Mouse (Mus musculus): Measurements from ENCODE around the gene Nav1. TPM values are rescaled to one million over a fixed set of nuclear protein-coding genes. Genes with fewer than 3 reads are reported as not detected.

Nav1 gene
- polyA plus RNA-seq, 1 experiment from 2014 or later = 3.5 TPM

- no peak for DNase-seq (ENCODE audit: low spot score)
These were observed 86.4 kb downstream of the Nav1 start for GRCm38 (mm10) chr1:135520550-135521168.

GRCm38 (mm10) chr1:135518661-135519060 is 88.4 kb downstream of the Nav1 start:
- DNase-seq (ENCODE audit: low spot score) = no peak

- no peak for DNase-seq (ENCODE audit: low spot score)
These were observed 89.6 kb downstream of the Nav1 start for GRCm38 (mm10) chr1:135517469-135517868.

- DNase-seq (ENCODE audit: low spot score) = no peak
These were observed 90.4 kb downstream of the Nav1 start for GRCm38 (mm10) chr1:135516511-135517305.

GRCm38 (mm10) chr1:135515633-135516238 is 91.4 kb downstream of the Nav1 start:
- DNase-seq (ENCODE audit: low spot score) = no peak

- DNase-seq (ENCODE audit: low spot score) = no peak
These were observed 92.0 kb downstream of the Nav1 start for GRCm38 (mm10) chr1:135514913-135515632.

GRCm38 (mm10) chr1:135514046-135514445 is 93.0 kb downstream of the Nav1 start:
- no peak for DNase-seq (ENCODE audit: low spot score)

- no peak for DNase-seq (ENCODE audit: low spot score)
These were observed 93.6 kb downstream of the Nav1 start for GRCm38 (mm10) chr1:135513464-135513863.

- DNase-seq (ENCODE audit: low spot score) = peak; percentile 42
These were observed 96.6 kb downstream of the Nav1 start for GRCm38 (mm10) chr1:135510346-135510977.

- no peak for DNase-seq (ENCODE audit: low spot score)
These were observed 97.7 kb downstream of the Nav1 start for GRCm38 (mm10) chr1:135509145-135510084.

GRCm38 (mm10) chr1:135508349-135508634 is 98.8 kb downstream of the Nav1 start:
- DNase-seq (ENCODE audit: low spot score) = no peak

- no peak for DNase-seq (ENCODE audit: low spot score)
These were observed 99.3 kb downstream of the Nav1 start for GRCm38 (mm10) chr1:135507572-135508348.

GRCm38 (mm10) chr1:135505499-135505898 is 101.6 kb downstream of the Nav1 start:
- DNase-seq (ENCODE audit: low spot score) = no peak

- no peak for DNase-seq (ENCODE audit: low spot score)
These were observed 103.7 kb downstream of the Nav1 start for GRCm38 (mm10) chr1:135503436-135503835.

- no peak for DNase-seq (ENCODE audit: low spot score)
These were observed 104.3 kb downstream of the Nav1 start for GRCm38 (mm10) chr1:135502750-135503149.

GRCm38 (mm10) chr1:135502135-135502534 is 105.0 kb downstream of the Nav1 start:
- no peak for DNase-seq (ENCODE audit: low spot score)

GRCm38 (mm10) chr1:135498455-135499358 is 108.4 kb downstream of the Nav1 start:
- no peak for DNase-seq (ENCODE audit: low spot score)

- no peak for DNase-seq (ENCODE audit: low spot score)
These were observed 112.0 kb downstream of the Nav1 start for GRCm38 (mm10) chr1:135495048-135495447.
